Comparison of ENCODE assay signal across 7 mouse cellular contexts in the genomic region with DNA sequence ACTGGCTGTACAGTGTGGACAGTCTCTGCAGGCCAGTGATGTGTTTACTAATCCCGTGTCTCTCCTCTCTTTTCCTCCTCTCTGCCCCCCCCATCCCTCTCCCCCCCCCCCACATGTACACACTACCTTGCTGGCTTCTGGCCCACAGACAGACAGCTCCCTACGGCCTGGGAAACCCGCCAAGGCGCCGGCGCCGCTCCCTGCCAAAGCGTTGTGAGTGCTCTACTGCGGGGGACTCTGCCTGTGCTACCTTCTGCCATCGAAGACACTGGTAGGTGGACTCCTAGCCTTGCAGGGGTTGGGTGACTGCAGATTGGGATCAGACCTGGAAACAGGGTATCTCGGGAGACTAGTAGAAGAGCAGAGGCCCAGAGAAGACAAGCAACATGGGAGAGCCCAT. TPM values are rescaled to one million over a fixed set of nuclear protein-coding genes. Genes with fewer than 3 reads are reported as not detected.
DNase-seq lines count a peak whose midpoint lies in the region; ATAC-seq and TF ChIP-seq lines count a peak whose summit lies in the region.

No protein-coding gene starts in this region.

- no peak for ATAC-seq in kidney, embryonic 14.5 days (ENCODE audit: low FRiP score, low TSS enrichment)
- peak; percentile 73 for ATAC-seq in forebrain, embryonic 14.5 days
- ATAC-seq in liver, postnatal 0 days, result no peak
- peak; percentile 23; the same call in 1 of the 2 replicates for ATAC-seq in stomach, embryonic 16.5 days (ENCODE audit: insufficient read depth, low FRiP score)
- ATAC-seq in activated CD4-positive, CD25-positive, alpha-beta regulatory T cell, adult 4 months, result no peak

- TF ChIP-seq EP300 in liver, postnatal 0 days (IDR thresholded peaks at IDR 0.05; ENCODE audit: low read depth), result no peak

- no peak overlapping the region for H3K4me3 ChIP-seq in kidney, embryonic 14.5 days (ENCODE audit: low read length)
- no peak overlapping the region for H3K4me3 ChIP-seq in forebrain, embryonic 14.5 days (ENCODE audit: low read depth, low read length)
- no peak overlapping the region for H3K4me3 ChIP-seq in liver, postnatal 0 days (ENCODE audit: low read depth, low read length)
- no peak overlapping the region for H3K4me3 ChIP-seq in stomach, embryonic 16.5 days (replicated peaks; ENCODE audit: low read length)

- WGBS in kidney, embryonic 14.5 days, result 65% methylated on average over 11 of the region's 11 CpGs
- 43% methylated on average over 11 of the region's 11 CpGs for WGBS in forebrain, embryonic 14.5 days
- 45% methylated on average over 11 of the region's 11 CpGs for WGBS in liver, postnatal 0 days (ENCODE audit: insufficient replicate concordance)
- WGBS in stomach, embryonic 16.5 days, result 28% methylated on average over 11 of the region's 11 CpGs

- no peaks in the 10 kb centered on the region; the same call in 1 of the 2 replicates for H3K27me3 ChIP-seq in kidney, embryonic 14.5 days (ENCODE audit: control insufficient read depth, insufficient read depth, low read length)
- H3K27me3 ChIP-seq in forebrain, embryonic 14.5 days (replicated peaks; ENCODE audit: control insufficient read depth, insufficient read depth, low read length), result no peaks in the 10 kb centered on the region
- H3K27me3 ChIP-seq in liver, postnatal 0 days (ENCODE audit: insufficient read depth, low read length), result 0 out of 2 replicates have a peak, but pooled peaks cover 3% of the 10 kb centered on the region
- no peaks in the 10 kb centered on the region for H3K27me3 ChIP-seq in stomach, embryonic 16.5 days (ENCODE audit: control insufficient read depth, insufficient read depth, low read length)

- H3K4me2 ChIP-seq in kidney, embryonic 14.5 days (replicated peaks; ENCODE audit: low read depth, low read length), result no peak overlapping the region
- no peak overlapping the region for H3K4me2 ChIP-seq in forebrain, embryonic 14.5 days (ENCODE audit: low read length)
- H3K4me2 ChIP-seq in liver, postnatal 0 days (ENCODE audit: low read depth, low read length), result no peak overlapping the region
- H3K4me2 ChIP-seq in stomach, embryonic 16.5 days (ENCODE audit: low read depth, low read length), result peak overlapping the region; percentile 2; the same call in 1 of the 2 replicates

- H3K4me1 ChIP-seq in kidney, embryonic 14.5 days (ENCODE audit: control insufficient read depth, insufficient read depth, low read length), result peaks cover 8% of the 10 kb centered on the region; the same call in 1 of the 2 replicates
- peaks cover 21% of the 10 kb centered on the region for H3K4me1 ChIP-seq in forebrain, embryonic 14.5 days (ENCODE audit: control insufficient read depth, insufficient read depth, low read length)
- no peaks in the 10 kb centered on the region for H3K4me1 ChIP-seq in liver, postnatal 0 days (ENCODE audit: insufficient read depth)
- H3K4me1 ChIP-seq in stomach, embryonic 16.5 days (ENCODE audit: control insufficient read depth, insufficient read depth, low read length), result peaks cover 41% of the 10 kb centered on the region

- H3K9me3 ChIP-seq in kidney, embryonic 14.5 days (ENCODE audit: control insufficient read depth, low read length), result no peaks in the 10 kb centered on the region
- H3K9me3 ChIP-seq in forebrain, embryonic 14.5 days (replicated peaks; ENCODE audit: control insufficient read depth, low read length), result no peaks in the 10 kb centered on the region
- no peaks in the 10 kb centered on the region for H3K9me3 ChIP-seq in liver, postnatal 0 days (ENCODE audit: low read length)
- H3K9me3 ChIP-seq in stomach, embryonic 16.5 days (replicated peaks; ENCODE audit: control insufficient read depth, low read length), result no peaks in the 10 kb centered on the region

- no peak overlapping the region for H3K9ac ChIP-seq in kidney, embryonic 14.5 days (ENCODE audit: low read depth, low read length)
- H3K9ac ChIP-seq in forebrain, embryonic 14.5 days (ENCODE audit: low read length), result no peak overlapping the region
- no peak overlapping the region for H3K9ac ChIP-seq in liver, postnatal 0 days (replicated peaks)
- H3K9ac ChIP-seq in stomach, embryonic 16.5 days (ENCODE audit: low read length), result peak overlapping the region; percentile 48; the same call in 1 of the 2 replicates

- no peak overlapping the region for H3K27ac ChIP-seq in kidney, embryonic 14.5 days (ENCODE audit: low read depth, low read length)
- no peak overlapping the region for H3K27ac ChIP-seq in forebrain, embryonic 14.5 days (ENCODE audit: low read depth, low read length)
- no peak overlapping the region for H3K27ac ChIP-seq in liver, postnatal 0 days (ENCODE audit: low read depth)
- H3K27ac ChIP-seq in stomach, embryonic 16.5 days (ENCODE audit: low read length), result 0 out of 2 replicates have a peak overlapping the region, but pooled peaks have one; percentile 46

- peak; percentile 37 for DNase-seq in kidney, postnatal 14 days
- peak; percentile 85 for DNase-seq in cerebellum, adult 11 months
- peak; percentile 80 for DNase-seq in forebrain, embryonic 14.5 days (ENCODE audit: low spot score)
- DNase-seq in liver, postnatal 0 days, result peak; percentile 59

- H3K36me3 ChIP-seq in kidney, embryonic 14.5 days (ENCODE audit: control insufficient read depth, insufficient read depth, low read length), result no peaks in the 10 kb centered on the region
- no peaks in the 10 kb centered on the region for H3K36me3 ChIP-seq in forebrain, embryonic 14.5 days (ENCODE audit: control insufficient read depth, insufficient read depth, low read length)
- H3K36me3 ChIP-seq in liver, postnatal 0 days (replicated peaks; ENCODE audit: insufficient read depth, low read length), result no peaks in the 10 kb centered on the region
- H3K36me3 ChIP-seq in stomach, embryonic 16.5 days (ENCODE audit: control insufficient read depth, insufficient read depth, low read length), result no peaks in the 10 kb centered on the region

- no peak for TF ChIP-seq CTCF in liver, postnatal 0 days (IDR thresholded peaks at IDR 0.05; ENCODE audit: low read depth)

RNA-seq across cellular contexts. Expression of a gene that starts 2.2 kb away (rescaled TPM):
- not detected in 2 replicates for polyA plus RNA-seq in kidney, embryonic 14.5 days (2014; fragmentation: Nextera tagmentation; extraction: Ambion mirVana)
- 0.20 and 0.30 TPM in 2 replicates for polyA plus RNA-seq in forebrain, embryonic 14.5 days (2014; fragmentation: Nextera tagmentation; extraction: Ambion mirVana)
- polyA plus RNA-seq in liver, postnatal 0 days (2015; fragmentation: Nextera tagmentation; extraction: Ambion mirVana), result 0.07 and 0.19 TPM in 2 replicates
- polyA plus RNA-seq in stomach, embryonic 16.5 days (2015; fragmentation: Nextera tagmentation; extraction: Ambion mirVana), result 3.7 and 4.0 TPM in 2 replicates
- polyA plus RNA-seq in activated CD4-positive, CD25-positive, alpha-beta regulatory T cell, adult 4 months (2017; shearing (Covaris generic)), result not detected

Comparison
In these comparisons a context has a peak if more than half of its experiments do, and no peak if none do; other contexts are left out.
1. ATAC-seq: peak in forebrain, embryonic 14.5 days (single experiment) and stomach, embryonic 16.5 days (single experiment); none in kidney, embryonic 14.5 days (single experiment), liver, postnatal 0 days (single experiment) and activated CD4-positive, CD25-positive, alpha-beta regulatory T cell, adult 4 months (single experiment).
2. Peak in every context shown above with its lines, with median percentiles within 50 percentile points of each other: DNase-seq.